Mouse (Mus musculus) cortical plate, adult 2 months (tissue): ENCODE results near the gene Capn5. TPM values are rescaled to one million over a fixed set of nuclear protein-coding genes. Genes with fewer than 3 reads are reported as not detected.

Experiments used
- H3K27ac ChIP-seq: fragments of 200-500 bp; 2 replicates; pipeline ENCODE4 v1.5.1; 2012; ENCODE audit warnings: low read length, control low read depth, inconsistent platforms; ENCODE audit not compliant: insufficient read depth
- H3K4me1 ChIP-seq: fragments of 200-500 bp; 2 replicates; pipeline ENCODE4 v1.6.1; 2011; ENCODE audit warnings: low read length; ENCODE audit not compliant: control insufficient read depth, insufficient read depth
- H3K4me3 ChIP-seq: fragments of 200-500 bp; 2 replicates; pipeline ENCODE4 v1.5.1; 2011; ENCODE audit warnings: mild to moderate bottlenecking, low read length, control low read depth; ENCODE audit not compliant: insufficient read depth
- CTCF ChIP-seq: fragments of 200-500 bp; IDR thresholded peaks from 2 replicates; pipeline ENCODE4 v1.5.1; 2011; ENCODE audit warnings: mild to moderate bottlenecking, control low read depth, low read length; ENCODE audit not compliant: insufficient read depth; ENCODE audit errors: extremely low read depth
- POLR2A ChIP-seq: fragments of 200-500 bp; IDR thresholded peaks from 2 replicates; pipeline ENCODE4 v1.6.1; 2011; ENCODE audit warnings: mild to moderate bottlenecking, low read length, control low read depth; ENCODE audit not compliant: insufficient read depth; ENCODE audit errors: extremely low read depth
- polyA plus RNA-seq: library from polyadenylated mRNA; depleted of rRNA; stranded (reverse); fragments of >200 nt; gene quantifications from 2 replicates; pipeline ENCODE4 v1.2.3, GENCODE M21; 2012

Gene Capn5
- polyA plus RNA-seq, 1 experiment = 36.1 TPM

- TF ChIP-seq POLR2A (no peak), CTCF (no peak)
These were observed 527 bp downstream of the Capn5 start for GRCm38 (mm10) chr7:98177566-98177928.

GRCm38 (mm10) chr7:98177071-98177485 is 996 bp downstream of the Capn5 start:
- TF ChIP-seq CTCF = no peak
- TF ChIP-seq POLR2A = no peak
- H3K4me1 ChIP-seq = no peaks in the 10 kb centered on the region
- no peak overlapping the region for H3K27ac ChIP-seq
- H3K4me3 ChIP-seq = peak overlapping the region; percentile 93; the same call in 1 of the 2 replicates

More at GRCm38 (mm10) chr7:98177566-98177928, 527 bp downstream of the Capn5 start:
- peak overlapping the region; percentile 47 for H3K27ac ChIP-seq
- peak overlapping the region; percentile 93 for H3K4me3 ChIP-seq
- H3K4me1 ChIP-seq = no peaks in the 10 kb centered on the region

DNA sequence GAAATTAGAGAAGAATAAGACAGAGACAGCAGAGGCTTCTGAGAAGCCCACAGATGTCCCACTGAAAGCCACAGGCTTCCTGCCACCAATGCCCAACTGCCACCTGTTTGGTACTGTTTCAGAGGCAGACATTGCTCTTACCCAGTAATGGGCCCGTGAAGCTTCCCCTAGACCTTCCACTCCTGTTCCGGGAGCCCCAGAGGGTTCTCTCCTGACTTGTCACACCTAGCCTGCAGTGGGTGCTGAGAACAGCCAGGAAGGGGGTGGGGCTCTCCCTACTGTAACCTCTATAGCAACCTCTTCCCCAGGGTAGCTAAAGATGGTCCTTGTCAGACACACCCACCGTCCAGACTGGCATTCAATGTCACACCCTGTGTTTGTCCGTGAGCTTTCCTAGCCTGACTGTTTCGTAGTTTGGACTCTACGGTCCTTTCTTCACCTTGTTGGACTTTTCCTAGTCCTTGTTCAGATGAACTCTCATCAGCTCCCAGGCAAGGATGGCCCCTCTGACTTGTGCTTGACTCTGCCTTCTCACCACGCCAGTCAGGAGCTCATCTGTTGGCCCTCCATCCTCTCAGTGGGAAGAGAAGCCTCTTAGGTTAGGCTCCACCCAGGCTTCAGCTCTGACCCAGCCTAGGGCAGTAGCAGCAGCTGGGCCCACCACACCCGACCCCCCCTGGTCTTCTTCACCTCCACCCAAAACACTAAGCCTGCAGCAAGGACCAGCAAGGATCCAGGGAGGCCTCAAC is 1.6 kb downstream of the Capn5 start:
- H3K4me3 ChIP-seq = peak overlapping the region; percentile 93; the same call in 1 of the 2 replicates
- H3K27ac ChIP-seq = no peak overlapping the region
- H3K4me1 ChIP-seq = no peaks in the 10 kb centered on the region
- no peak for TF ChIP-seq POLR2A

GRCm38 (mm10) chr7:98174883-98175755 is 3.0 kb downstream of the Capn5 start:
- no peak overlapping the region for H3K27ac ChIP-seq
- H3K4me1 ChIP-seq = no peaks in the 10 kb centered on the region
- H3K4me3 ChIP-seq = no peak overlapping the region
- TF ChIP-seq POLR2A = no peak
- no peak for TF ChIP-seq CTCF

GRCm38 (mm10) chr7:98173408-98173807 is 4.7 kb downstream of the Capn5 start:
- no peak overlapping the region for H3K4me3 ChIP-seq
- no peak overlapping the region for H3K27ac ChIP-seq
- H3K4me1 ChIP-seq = no peaks in the 10 kb centered on the region
- TF ChIP-seq POLR2A = no peak
- no peak for TF ChIP-seq CTCF

- no peak overlapping the region for H3K4me3 ChIP-seq
These were observed 5.4 kb downstream of the Capn5 start for GRCm38 (mm10) chr7:98172661-98173060.

GRCm38 (mm10) chr7:98171141-98172073 is 6.7 kb downstream of the Capn5 start:
- TF ChIP-seq CTCF = no peak
- TF ChIP-seq POLR2A = no peak
- H3K27ac ChIP-seq = no peak overlapping the region
- H3K4me3 ChIP-seq = no peak overlapping the region
- H3K4me1 ChIP-seq = no peaks in the 10 kb centered on the region

More at GRCm38 (mm10) chr7:98172661-98173060, 5.4 kb downstream of the Capn5 start:
- Histone ChIP-seq H3K27ac (no peak overlapping the region), H3K4me1 (no peaks in the 10 kb centered on the region)
- TF ChIP-seq POLR2A (no peak), CTCF (no peak)

GRCm38 (mm10) chr7:98164999-98165528 is 13.0 kb downstream of the Capn5 start:
- H3K4me3 ChIP-seq = no peak overlapping the region
- peaks cover 2% of the 10 kb centered on the region for H3K4me1 ChIP-seq
- TF ChIP-seq POLR2A (no peak), CTCF (no peak)
- H3K27ac ChIP-seq = no peak overlapping the region
